Mouse (Mus musculus): ENCODE measurements around the gene Rps6ka2. TPM values are rescaled to one million over a fixed set of nuclear protein-coding genes. Genes with fewer than 3 reads are reported as not detected.
A peak's percentile ranks its signal among the peaks of the same experiment; 100 is the strongest.

Gene Rps6ka2
- polyA plus RNA-seq, 1 experiment from 2014 or later, result 22.7 TPM

DNA sequence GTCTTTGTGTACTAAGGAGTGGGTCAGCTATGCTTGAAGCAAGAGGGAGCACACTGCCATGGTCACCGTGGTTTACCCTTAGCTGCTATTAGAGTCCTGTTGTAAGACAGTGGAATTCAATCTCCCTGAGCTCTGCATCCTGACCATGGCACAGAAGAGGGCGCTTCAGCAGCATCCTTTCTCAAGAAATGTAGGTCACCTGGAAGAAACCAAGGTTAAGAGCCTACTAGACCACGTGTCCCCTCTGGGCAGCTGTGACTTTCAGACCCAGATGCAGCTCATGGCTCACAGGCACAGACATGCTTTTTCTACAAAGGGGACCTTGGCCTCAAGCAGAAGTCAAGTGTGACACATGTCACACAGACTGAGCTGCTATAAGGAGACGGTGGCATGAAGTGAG is 27.5 kb upstream of the Rps6ka2 start:
- Histone ChIP-seq H3K9me3 (ENCODE audit: control insufficient read depth, low read length) (no peaks in the 10 kb centered on the region), H3K27ac (replicated peaks; ENCODE audit: low read depth, low read length) (no peak overlapping the region), H3K4me2 (ENCODE audit: low read length) (no peak overlapping the region), H3K36me3 (ENCODE audit: control insufficient read depth, insufficient read depth, low read length) (no peaks in the 10 kb centered on the region), H3K4me3 (replicated peaks; ENCODE audit: low read depth, low read length) (no peak overlapping the region), H3K27me3 (ENCODE audit: control insufficient read depth, insufficient read depth, low read length) (no peaks in the 10 kb centered on the region), H3K9ac (replicated peaks; ENCODE audit: low read length) (no peak overlapping the region), H3K4me1 (ENCODE audit: control insufficient read depth, insufficient read depth, low read length) (0 out of 2 replicates have a peak, but pooled peaks cover 5% of the 10 kb centered on the region)
- 68% methylated on average over 4 of the region's 4 CpGs for whole genome bisulfite sequencing
- ATAC-seq (ENCODE audit: low FRiP score, low TSS enrichment) (no peak), DNase-seq (no peak)

DNA sequence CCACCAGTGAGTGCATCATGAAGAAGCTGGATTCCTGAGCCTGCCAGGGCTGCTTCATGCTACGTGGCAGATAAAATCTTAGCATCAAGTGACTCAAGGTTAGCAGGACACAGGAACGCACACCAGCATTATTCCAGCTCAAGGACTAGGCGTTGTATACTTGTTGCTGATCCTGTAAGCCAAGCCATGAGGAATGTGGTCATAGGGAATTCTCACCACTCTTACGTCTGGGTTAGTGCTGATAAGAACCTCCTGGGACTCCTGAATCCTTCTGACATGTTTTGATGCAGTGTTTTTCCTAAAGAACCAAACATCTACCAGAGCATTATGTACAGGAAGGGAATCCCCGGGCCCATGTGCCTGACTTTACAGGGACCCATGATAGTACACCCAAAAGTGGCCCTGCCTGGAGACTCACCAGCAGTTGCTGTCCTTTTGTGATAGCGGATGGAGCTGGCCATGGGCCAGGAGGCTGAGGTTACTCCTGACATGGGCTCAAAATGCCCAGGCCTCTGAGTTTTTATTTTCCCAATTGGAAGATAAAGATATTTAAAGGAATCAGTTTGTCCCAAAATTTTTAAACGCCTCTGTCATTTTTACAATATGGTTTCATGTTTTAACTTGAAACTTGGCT is 25.9 kb upstream of the Rps6ka2 start:
- H3K36me3 ChIP-seq (ENCODE audit: control insufficient read depth, insufficient read depth, low read length), result no peaks in the 10 kb centered on the region
- H3K27me3 ChIP-seq (ENCODE audit: control insufficient read depth, insufficient read depth, low read length), result no peaks in the 10 kb centered on the region
- ATAC-seq (ENCODE audit: low FRiP score, low TSS enrichment) (no peak), DNase-seq (no peak)
- H3K4me3 ChIP-seq (replicated peaks; ENCODE audit: low read depth, low read length), result no peak overlapping the region
- no peak overlapping the region for H3K27ac ChIP-seq (replicated peaks; ENCODE audit: low read depth, low read length)
- 0 out of 2 replicates have a peak, but pooled peaks cover 5% of the 10 kb centered on the region for H3K4me1 ChIP-seq (ENCODE audit: control insufficient read depth, insufficient read depth, low read length)
- H3K9ac ChIP-seq (replicated peaks; ENCODE audit: low read length), result no peak overlapping the region
- WGBS, result 75% methylated on average over 7 of the region's 7 CpGs
- no peak overlapping the region for H3K4me2 ChIP-seq (ENCODE audit: low read length)
- no peaks in the 10 kb centered on the region for H3K9me3 ChIP-seq (ENCODE audit: control insufficient read depth, low read length)

DNA sequence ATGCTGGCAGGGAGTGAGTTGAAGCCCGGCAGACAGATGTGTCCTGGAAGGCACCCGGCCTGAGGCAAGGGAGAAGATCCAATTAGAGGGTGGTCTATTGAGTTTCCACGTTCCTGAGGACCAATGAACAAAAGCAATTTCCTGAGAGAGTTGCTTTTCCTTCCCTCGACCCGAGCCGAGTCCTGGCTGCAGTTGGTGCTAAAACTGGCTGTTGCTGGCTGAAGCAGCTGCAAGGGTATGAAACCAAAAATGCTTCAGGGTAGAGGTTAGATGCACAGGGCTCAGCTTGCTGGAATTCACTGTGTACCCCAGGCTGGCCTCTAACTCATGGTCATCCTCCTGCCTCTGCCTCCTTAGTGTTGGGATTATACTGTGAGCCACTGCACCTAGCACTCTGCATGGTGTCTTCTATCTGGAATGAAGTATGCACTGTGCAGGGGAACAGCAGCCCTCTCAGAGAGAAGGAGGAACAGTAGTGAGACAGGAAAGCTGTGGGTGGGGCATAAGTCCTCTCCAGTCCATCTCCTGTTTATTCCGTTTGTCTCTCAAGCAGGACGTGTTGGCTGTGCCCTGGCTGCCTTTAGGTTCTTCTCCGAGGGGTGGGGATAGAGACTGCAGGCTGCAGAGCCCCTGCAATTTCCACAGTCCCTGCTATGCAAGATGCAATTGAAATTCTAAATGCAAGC is 24.4 kb upstream of the Rps6ka2 start:
- no peak for ATAC-seq (ENCODE audit: low FRiP score, low TSS enrichment)
- Histone ChIP-seq H3K4me1 (ENCODE audit: control insufficient read depth, insufficient read depth, low read length) (0 out of 2 replicates have a peak, but pooled peaks cover 5% of the 10 kb centered on the region), H3K27me3 (ENCODE audit: control insufficient read depth, insufficient read depth, low read length) (no peaks in the 10 kb centered on the region)

GRCm38 (mm10) chr17:7146479-7146878 is 23.4 kb upstream of the Rps6ka2 start:
- no peaks in the 10 kb centered on the region for H3K27me3 ChIP-seq (ENCODE audit: control insufficient read depth, insufficient read depth, low read length)
- H3K9ac ChIP-seq (replicated peaks; ENCODE audit: low read length), result no peak overlapping the region
- DNase-seq (no peak), ATAC-seq (ENCODE audit: low FRiP score, low TSS enrichment) (no peak)
- no peak overlapping the region for H3K27ac ChIP-seq (replicated peaks; ENCODE audit: low read depth, low read length)
- no peak overlapping the region for H3K4me3 ChIP-seq (replicated peaks; ENCODE audit: low read depth, low read length)
- no peaks in the 10 kb centered on the region for H3K36me3 ChIP-seq (ENCODE audit: control insufficient read depth, insufficient read depth, low read length)
- no peak overlapping the region for H3K4me2 ChIP-seq (ENCODE audit: low read length)
- H3K9me3 ChIP-seq (ENCODE audit: control insufficient read depth, low read length), result no peaks in the 10 kb centered on the region
- H3K4me1 ChIP-seq (ENCODE audit: control insufficient read depth, insufficient read depth, low read length), result 0 out of 2 replicates have a peak, but pooled peaks cover 5% of the 10 kb centered on the region
- 93% methylated on average over 7 of the region's 7 CpGs for WGBS

More for the DNA sequence above, 24.4 kb upstream of the Rps6ka2 start:
- H3K9me3 ChIP-seq (ENCODE audit: control insufficient read depth, low read length), result no peaks in the 10 kb centered on the region
- H3K36me3 ChIP-seq (ENCODE audit: control insufficient read depth, insufficient read depth, low read length), result no peaks in the 10 kb centered on the region
- H3K27ac ChIP-seq (replicated peaks; ENCODE audit: low read depth, low read length), result no peak overlapping the region
- WGBS, result 52% methylated on average over 9 of the region's 9 CpGs
- no peak overlapping the region for H3K4me3 ChIP-seq (replicated peaks; ENCODE audit: low read depth, low read length)
- DNase-seq, result no peak
- no peak overlapping the region for H3K9ac ChIP-seq (replicated peaks; ENCODE audit: low read length)
- no peak overlapping the region for H3K4me2 ChIP-seq (ENCODE audit: low read length)

- WGBS, result 56% methylated on average over 12 of the region's 12 CpGs
- H3K27ac ChIP-seq (replicated peaks; ENCODE audit: low read depth, low read length), result 0 out of 2 replicates have a peak overlapping the region, but pooled peaks have one; percentile 1
- H3K9ac ChIP-seq (replicated peaks; ENCODE audit: low read length), result no peak overlapping the region
- no peaks in the 10 kb centered on the region for H3K9me3 ChIP-seq (ENCODE audit: control insufficient read depth, low read length)
- H3K4me3 ChIP-seq (replicated peaks; ENCODE audit: low read depth, low read length), result no peak overlapping the region
- no peak for ATAC-seq (ENCODE audit: low FRiP score, low TSS enrichment)
- no peak overlapping the region for H3K4me2 ChIP-seq (ENCODE audit: low read length)
- no peak for DNase-seq
- no peaks in the 10 kb centered on the region for H3K36me3 ChIP-seq (ENCODE audit: control insufficient read depth, insufficient read depth, low read length)
- H3K4me1 ChIP-seq (ENCODE audit: control insufficient read depth, insufficient read depth, low read length), result 0 out of 2 replicates have a peak, but pooled peaks cover 5% of the 10 kb centered on the region
- H3K27me3 ChIP-seq (ENCODE audit: control insufficient read depth, insufficient read depth, low read length), result no peaks in the 10 kb centered on the region
Measured at GRCm38 (mm10) chr17:7147920-7148321, 22.0 kb upstream of the Rps6ka2 start.

- WGBS, result 93% methylated on average over 11 of the region's 11 CpGs
- Histone ChIP-seq H3K9ac (replicated peaks; ENCODE audit: low read length) (no peak overlapping the region), H3K27ac (replicated peaks; ENCODE audit: low read depth, low read length) (no peak overlapping the region), H3K9me3 (ENCODE audit: control insufficient read depth, low read length) (no peaks in the 10 kb centered on the region), H3K36me3 (ENCODE audit: control insufficient read depth, insufficient read depth, low read length) (no peaks in the 10 kb centered on the region), H3K27me3 (ENCODE audit: control insufficient read depth, insufficient read depth, low read length) (no peaks in the 10 kb centered on the region), H3K4me3 (replicated peaks; ENCODE audit: low read depth, low read length) (no peak overlapping the region), H3K4me2 (ENCODE audit: low read length) (no peak overlapping the region), H3K4me1 (ENCODE audit: control insufficient read depth, insufficient read depth, low read length) (0 out of 2 replicates have a peak, but pooled peaks cover 5% of the 10 kb centered on the region)
- ATAC-seq (ENCODE audit: low FRiP score, low TSS enrichment) (no peak), DNase-seq (no peak)
Measured at GRCm38 (mm10) chr17:7149328-7150195, 20.4 kb upstream of the Rps6ka2 start.

- Histone ChIP-seq H3K4me1 (ENCODE audit: control insufficient read depth, insufficient read depth, low read length) (no peaks in the 10 kb centered on the region), H3K27me3 (ENCODE audit: control insufficient read depth, insufficient read depth, low read length) (no peaks in the 10 kb centered on the region), H3K9me3 (ENCODE audit: control insufficient read depth, low read length) (no peaks in the 10 kb centered on the region), H3K4me2 (ENCODE audit: low read length) (no peak overlapping the region), H3K27ac (replicated peaks; ENCODE audit: low read depth, low read length) (no peak overlapping the region), H3K36me3 (ENCODE audit: control insufficient read depth, insufficient read depth, low read length) (no peaks in the 10 kb centered on the region), H3K9ac (replicated peaks; ENCODE audit: low read length) (no peak overlapping the region), H3K4me3 (replicated peaks; ENCODE audit: low read depth, low read length) (no peak overlapping the region)
- 77% methylated on average over 6 of the region's 6 CpGs for WGBS
- no peak for ATAC-seq (ENCODE audit: low FRiP score, low TSS enrichment)
- no peak for DNase-seq
Measured at GRCm38 (mm10) chr17:7151446-7152100, 18.3 kb upstream of the Rps6ka2 start.

DNA sequence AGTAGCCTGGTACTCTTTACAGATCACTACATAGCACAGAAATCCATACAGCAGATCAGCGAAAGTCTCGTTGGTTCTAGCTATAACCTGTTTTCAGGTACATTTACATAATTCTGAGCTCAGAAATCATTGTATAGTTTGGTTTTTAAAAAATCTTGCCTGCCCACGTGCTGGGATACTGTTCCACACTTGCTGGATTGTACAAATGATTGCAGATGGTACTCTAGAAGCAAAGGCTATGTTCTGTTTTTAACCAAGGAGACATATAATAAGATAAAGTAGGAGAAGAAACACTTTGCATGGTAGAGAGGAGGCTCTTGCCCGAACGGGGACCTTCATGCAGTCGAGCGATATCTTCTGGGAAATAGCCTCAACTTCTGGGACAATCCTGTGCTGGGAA is 17.3 kb upstream of the Rps6ka2 start:
- no peak overlapping the region for H3K27ac ChIP-seq (replicated peaks; ENCODE audit: low read depth, low read length)
- DNase-seq (no peak), ATAC-seq (ENCODE audit: low FRiP score, low TSS enrichment) (no peak)
- 91% methylated on average over 7 of the region's 7 CpGs for WGBS
- no peak overlapping the region for H3K4me2 ChIP-seq (ENCODE audit: low read length)
- H3K4me3 ChIP-seq (replicated peaks; ENCODE audit: low read depth, low read length), result no peak overlapping the region
- H3K9ac ChIP-seq (replicated peaks; ENCODE audit: low read length), result no peak overlapping the region
- no peaks in the 10 kb centered on the region for H3K27me3 ChIP-seq (ENCODE audit: control insufficient read depth, insufficient read depth, low read length)
- no peaks in the 10 kb centered on the region for H3K4me1 ChIP-seq (ENCODE audit: control insufficient read depth, insufficient read depth, low read length)
- H3K9me3 ChIP-seq (ENCODE audit: control insufficient read depth, low read length), result no peaks in the 10 kb centered on the region
- H3K36me3 ChIP-seq (ENCODE audit: control insufficient read depth, insufficient read depth, low read length), result no peaks in the 10 kb centered on the region
